Mouse (Mus musculus) C2C12 (cell line): ENCODE results near the gene Proz.

Experiments
- CTCF ChIP-seq: IDR thresholded peaks from one replicate; pipeline ENCODE4 v1.5.1; 2011; ENCODE audit not compliant: control insufficient read depth, insufficient read depth, insufficient read length
- MAX ChIP-seq: IDR thresholded peaks from one replicate; pipeline ENCODE4 v1.6.1; 2011; ENCODE audit warnings: mild to moderate bottlenecking, control low read depth
- USF1 ChIP-seq: IDR thresholded peaks from one replicate; pipeline ENCODE4 v1.6.1; 2011; ENCODE audit warnings: low read depth, mild to moderate bottlenecking, control low read depth, moderate library complexity

DNA sequence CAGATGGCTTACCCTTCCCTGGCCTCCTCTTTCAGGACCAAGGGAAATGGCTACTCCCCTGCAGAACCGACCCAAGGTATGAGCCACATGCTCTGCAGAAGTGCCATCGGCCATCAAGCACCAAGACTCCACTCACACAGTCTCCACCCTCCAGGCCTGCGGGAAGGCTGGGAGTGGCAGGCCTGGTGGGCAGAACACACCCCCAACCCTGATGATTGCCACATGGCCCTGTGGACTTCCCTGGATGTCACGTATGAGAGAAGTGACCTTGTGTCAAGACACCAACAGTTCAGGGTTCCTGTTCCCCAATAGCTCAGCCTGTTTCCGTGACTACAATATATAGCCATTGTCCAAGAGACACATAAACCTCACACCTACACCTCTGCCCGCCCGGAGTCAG is 23.7 kb upstream of the Proz start, which contains the start of gene F10:
- TF ChIP-seq CTCF (no peak), USF1 (no peak), MAX (no peak)
